Mouse (Mus musculus) adrenal gland, adult 18-20 months (tissue): ENCODE data around the gene Gm13276. TPM values are rescaled to one million over a fixed set of nuclear protein-coding genes. Genes with fewer than 3 reads are reported as not detected.
"Not testable (repeated sequence)": the region's sequence is repeated elsewhere in the genome, so short reads cannot be mapped to it uniquely, and the experiment has no call there.

Source experiments
- DNase-seq, 2 experiments: peaks; one replicate each; pipeline ENCODE4 v3.0.0; 2021 to 2022; ENCODE audit warnings: low spot score in 2 of 2
- total RNA-seq, 2 experiments: library from RNA; stranded (reverse); gene quantifications; 1 replicate in 1 of 2; 2 replicates in 1 of 2; pipeline ENCODE4 v1.2.3; 2021

Gene Gm13276
- total RNA-seq, 2 experiments from 2014 or later, result not detected

DNA sequence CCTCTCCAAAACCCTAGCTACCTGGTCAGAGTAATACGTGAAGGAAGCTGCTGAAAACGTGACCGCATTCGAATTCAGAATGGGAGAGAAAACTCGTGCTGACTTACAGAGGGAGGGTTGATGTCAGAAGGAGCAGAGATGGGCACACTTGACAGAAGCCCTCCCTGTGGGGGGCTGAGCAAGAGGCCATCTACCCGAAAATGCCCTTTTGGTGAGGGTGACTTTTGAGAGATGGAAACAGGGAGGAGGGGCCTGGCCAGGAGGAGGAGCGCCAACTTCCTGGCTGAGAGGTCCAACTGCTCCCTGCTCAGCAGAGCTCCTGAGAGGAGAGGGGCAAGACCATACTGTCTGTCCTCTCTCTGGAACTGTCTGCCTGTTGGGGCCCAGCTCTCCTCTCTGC is 3.7 kb upstream of the Gm13276 start, which contains the start of gene Ifnz:
Gene Ifnz, plus strand, starts transcription at position 301 of the 400 bp plus-strand sequence.
- not testable (repeated sequence) for DNase-seq

DNA sequence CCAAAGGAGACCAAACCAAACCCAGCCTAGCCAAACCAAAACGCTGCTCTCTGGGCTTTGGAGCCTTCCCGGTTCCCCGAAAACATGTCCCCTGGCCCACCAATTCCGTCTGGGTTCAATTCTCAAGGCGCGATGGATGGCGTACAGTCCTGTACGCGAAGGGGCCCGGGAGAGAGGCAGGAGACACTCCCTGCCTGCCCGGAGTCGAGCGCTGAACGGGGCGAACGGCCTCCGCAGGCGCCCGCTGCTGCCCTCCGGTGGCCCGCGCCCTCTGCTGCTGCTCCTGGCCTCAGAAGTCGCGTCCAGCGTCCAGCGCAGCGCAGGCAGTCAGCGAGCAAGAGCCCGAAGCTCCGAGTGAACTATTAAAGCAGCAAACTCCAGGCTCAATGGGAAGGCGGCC is 3.2 kb upstream of the Gm13276 start:
- DNase-seq, result peak in 1 of 2 experiments; percentile 24

DNA sequence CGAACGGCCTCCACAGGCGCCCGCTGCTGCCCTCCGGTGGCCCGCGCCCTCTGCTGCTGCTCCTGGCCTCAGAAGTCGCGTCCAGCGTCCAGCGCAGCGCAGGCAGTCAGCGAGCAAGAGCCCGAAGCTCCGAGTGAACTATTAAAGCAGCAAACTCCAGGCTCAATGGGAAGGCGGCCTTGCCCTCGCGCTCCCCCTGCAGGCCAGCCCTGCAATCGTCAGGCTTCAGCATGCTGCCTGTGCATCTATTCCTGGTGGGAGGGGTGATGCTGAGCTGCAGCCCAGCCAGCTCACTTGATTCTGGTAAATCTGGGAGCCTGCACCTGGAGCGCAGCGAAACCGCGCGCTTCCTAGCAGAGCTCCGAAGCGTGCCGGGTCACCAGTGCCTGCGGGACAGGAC is 2.9 kb downstream of the Gm13276 start, which contains the start of gene Gm13277:
Gene Gm13277, plus strand, starts transcription at position 231 of the 400 bp plus-strand sequence.
- DNase-seq, result peak; percentile 32 to 39

DNA sequence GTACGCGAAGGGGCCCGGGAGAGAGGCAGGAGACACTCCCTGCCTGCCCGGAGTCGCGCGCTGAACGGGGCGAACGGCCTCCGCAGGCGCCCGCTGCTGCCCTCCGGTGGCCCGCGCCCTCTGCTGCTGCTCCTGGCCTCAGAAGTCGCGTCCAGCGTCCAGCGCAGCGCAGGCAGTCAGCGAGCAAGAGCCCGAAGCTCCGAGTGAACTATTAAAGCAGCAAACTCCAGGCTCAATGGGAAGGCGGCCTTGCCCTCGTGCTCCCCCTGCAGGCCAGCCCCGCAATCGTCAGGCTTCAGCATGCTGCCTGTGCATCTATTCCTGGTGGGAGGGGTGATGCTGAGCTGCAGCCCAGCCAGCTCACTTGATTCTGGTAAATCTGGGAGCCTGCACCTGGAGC is 5.7 kb downstream of the Gm13276 start, which contains the start of gene Gm13278:
Gene Gm13278, plus strand, starts transcription at position 301 of the 400 bp plus-strand sequence.
- not testable (repeated sequence) for DNase-seq

DNA sequence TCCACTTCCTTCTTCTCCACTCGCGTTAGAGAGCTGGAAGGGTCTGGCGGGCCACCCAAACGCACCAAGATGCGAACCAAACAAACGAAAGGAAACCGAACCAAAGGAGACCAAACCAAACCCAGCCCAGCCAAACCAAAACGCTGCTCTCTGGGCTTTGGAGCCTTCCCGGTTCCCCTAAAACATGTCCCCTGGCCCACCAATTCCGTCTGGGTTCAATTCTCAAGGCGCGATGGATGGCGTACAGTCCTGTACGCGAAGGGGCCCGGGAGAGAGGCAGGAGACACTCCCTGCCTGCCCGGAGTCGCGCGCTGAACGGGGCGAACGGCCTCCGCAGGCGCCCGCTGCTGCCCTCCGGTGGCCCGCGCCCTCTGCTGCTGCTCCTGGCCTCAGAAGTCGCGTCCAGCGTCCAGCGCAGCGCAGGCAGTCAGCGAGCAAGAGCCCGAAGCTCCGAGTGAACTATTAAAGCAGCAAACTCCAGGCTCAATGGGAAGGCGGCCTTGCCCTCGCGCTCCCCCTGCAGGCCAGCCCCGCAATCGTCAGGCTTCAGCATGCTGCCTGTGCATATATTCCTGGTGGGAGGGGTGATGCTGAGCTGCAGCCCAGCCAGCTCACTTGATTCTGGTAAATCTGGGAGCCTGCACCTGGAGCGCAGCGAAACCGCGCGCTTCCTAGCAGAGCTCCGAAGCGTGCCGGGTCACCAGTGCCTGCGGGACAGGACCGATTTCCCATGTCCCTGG is 8.6 kb downstream of the Gm13276 start, which contains the start of gene Gm13275:
Gene Gm13275, plus strand, starts transcription at position 552 of the 740 bp plus-strand sequence.
- peak; percentile 66 to 79 for DNase-seq

DNA sequence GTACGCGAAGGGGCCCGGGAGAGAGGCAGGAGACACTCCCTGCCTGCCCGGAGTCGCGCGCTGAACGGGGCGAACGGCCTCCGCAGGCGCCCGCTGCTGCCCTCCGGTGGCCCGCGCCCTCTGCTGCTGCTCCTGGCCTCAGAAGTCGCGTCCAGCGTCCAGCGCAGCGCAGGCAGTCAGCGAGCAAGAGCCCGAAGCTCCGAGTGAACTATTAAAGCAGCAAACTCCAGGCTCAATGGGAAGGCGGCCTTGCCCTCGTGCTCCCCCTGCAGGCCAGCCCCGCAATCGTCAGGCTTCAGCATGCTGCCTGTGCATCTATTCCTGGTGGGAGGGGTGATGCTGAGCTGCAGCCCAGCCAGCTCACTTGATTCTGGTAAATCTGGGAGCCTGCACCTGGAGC is 11.6 kb downstream of the Gm13276 start, which contains the start of gene Gm13279:
Gene Gm13279, plus strand, starts transcription at position 301 of the 400 bp plus-strand sequence.
- DNase-seq, result not testable (repeated sequence)

DNA sequence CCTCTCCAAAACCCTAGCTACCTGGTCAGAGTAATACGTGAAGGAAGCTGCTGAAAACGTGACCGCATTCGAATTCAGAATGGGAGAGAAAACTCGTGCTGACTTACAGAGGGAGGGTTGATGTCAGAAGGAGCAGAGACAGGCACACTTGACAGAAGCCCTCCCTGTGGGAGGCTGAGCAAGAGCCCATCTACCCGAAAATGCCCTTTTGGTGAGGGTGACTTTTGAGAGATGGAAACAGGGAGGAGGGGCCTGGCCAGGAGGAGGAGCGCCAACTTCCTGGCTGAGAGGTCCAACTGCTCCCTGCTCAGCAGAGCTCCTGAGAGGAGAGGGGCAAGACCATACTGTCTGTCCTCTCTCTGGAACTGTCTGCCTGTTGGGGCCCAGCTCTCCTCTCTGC is 13.9 kb downstream of the Gm13276 start, which contains the start of gene Gm13285:
Gene Gm13285, plus strand, starts transcription at position 301 of the 400 bp plus-strand sequence.
- DNase-seq, result not testable (repeated sequence)

DNA sequence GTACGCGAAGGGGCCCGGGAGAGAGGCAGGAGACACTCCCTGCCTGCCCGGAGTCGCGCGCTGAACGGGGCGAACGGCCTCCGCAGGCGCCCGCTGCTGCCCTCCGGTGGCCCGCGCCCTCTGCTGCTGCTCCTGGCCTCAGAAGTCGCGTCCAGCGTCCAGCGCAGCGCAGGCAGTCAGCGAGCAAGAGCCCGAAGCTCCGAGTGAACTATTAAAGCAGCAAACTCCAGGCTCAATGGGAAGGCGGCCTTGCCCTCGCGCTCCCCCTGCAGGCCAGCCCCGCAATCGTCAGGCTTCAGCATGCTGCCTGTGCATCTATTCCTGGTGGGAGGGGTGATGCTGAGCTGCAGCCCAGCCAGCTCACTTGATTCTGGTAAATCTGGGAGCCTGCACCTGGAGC is 17.4 kb downstream of the Gm13276 start, which contains the start of gene Gm13287:
Gene Gm13287, plus strand, starts transcription at position 301 of the 400 bp plus-strand sequence.
- DNase-seq, result not testable (repeated sequence)

DNA sequence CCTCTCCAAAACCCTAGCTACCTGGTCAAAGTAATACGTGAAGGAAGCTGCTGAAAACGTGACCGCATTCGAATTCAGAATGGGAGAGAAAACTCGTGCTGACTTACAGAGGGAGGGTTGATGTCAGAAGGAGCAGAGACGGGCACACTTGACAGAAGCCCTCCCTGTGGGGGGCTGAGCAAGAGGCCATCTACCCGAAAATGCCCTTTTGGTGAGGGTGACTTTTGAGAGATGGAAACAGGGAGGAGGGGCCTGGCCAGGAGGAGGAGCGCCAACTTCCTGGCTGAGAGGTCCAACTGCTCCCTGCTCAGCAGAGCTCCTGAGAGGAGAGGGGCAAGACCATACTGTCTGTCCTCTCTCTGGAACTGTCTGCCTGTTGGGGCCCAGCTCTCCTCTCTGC is 19.7 kb downstream of the Gm13276 start, which contains the start of gene Gm13288:
Gene Gm13288, plus strand, starts transcription at position 301 of the 400 bp plus-strand sequence.
- not testable (repeated sequence) for DNase-seq

DNA sequence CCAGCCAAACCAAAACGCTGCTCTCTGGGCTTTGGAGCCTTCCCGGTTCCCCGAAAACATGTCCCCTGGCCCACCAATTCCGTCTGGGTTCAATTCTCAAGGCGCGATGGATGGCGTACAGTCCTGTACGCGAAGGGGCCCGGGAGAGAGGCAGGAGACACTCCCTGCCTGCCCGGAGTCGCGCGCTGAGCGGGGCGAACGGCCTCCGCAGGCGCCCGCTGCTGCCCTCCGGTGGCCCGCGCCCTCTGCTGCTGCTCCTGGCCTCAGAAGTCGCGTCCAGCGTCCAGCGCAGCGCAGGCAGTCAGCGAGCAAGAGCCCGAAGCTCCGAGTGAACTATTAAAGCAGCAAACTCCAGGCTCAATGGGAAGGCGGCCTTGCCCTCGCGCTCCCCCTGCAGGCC is 20.3 kb downstream of the Gm13276 start:
- DNase-seq, result peak; percentile 19 to 30

DNA sequence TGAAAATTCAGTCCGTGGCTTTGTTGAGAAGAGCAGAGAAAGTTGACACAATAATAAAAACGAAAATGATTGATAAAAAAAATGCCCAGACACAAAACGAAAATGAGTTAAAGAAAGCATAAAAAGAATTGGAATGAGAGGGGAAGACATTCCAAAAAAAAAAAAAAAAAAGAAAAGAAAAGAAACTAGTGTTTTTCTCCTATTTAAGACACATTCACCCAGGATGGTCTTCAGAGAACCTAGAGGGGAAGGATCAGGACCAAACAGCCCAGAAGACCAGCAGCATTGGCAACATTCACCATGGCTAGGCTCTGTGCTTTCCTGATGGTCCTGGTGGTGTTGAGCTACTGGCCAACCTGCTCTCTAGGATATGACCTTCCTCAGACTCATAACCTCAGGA is 30.4 kb downstream of the Gm13276 start, which contains the start of gene Ifna7:
Gene Ifna7, plus strand, starts transcription at position 301 of the 400 bp plus-strand sequence.
- no peak for DNase-seq

DNA sequence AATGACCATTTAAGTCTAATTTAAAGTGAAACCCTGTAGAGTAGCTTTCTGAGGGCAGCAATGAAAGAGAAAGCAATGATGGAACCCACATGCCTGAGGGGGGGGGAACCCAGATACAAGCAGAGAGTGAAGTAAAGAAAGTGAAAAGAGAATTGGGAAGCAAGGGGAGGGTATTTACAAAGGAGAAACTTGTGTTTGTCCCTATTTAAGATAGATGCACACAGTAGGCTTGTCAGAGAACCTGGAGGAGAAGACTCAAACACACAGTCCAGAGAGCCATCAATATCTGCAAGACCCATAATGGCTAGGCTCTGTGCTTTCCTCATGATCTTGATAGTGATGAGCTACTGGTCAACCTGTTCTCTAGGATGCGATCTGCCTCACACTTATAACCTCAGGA is 34.1 kb downstream of the Gm13276 start, which contains the start of gene Ifna11:
Gene Ifna11, plus strand, starts transcription at position 301 of the 400 bp plus-strand sequence.
- no peak for DNase-seq

DNA sequence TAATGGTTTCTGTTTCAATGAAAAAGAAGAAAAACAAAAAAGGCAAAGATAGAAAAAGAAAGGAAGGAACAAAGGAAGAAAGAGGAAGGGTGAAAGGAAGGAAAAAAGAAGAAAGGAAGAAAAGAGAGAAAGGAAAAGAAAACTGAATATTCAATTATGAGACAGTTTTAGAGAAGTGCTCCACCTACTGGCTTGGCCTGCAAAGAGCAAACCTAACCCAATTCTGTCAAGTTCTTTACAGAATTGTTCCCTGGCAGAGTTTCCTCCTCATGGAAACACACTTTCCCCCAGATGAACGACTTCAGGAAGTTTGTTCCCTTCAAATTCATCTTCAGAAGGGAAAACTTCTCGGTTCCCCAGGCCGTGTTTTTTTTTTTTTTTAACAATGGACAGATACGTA is 37.5 kb downstream of the Gm13276 start:
- DNase-seq, result no peak

DNA sequence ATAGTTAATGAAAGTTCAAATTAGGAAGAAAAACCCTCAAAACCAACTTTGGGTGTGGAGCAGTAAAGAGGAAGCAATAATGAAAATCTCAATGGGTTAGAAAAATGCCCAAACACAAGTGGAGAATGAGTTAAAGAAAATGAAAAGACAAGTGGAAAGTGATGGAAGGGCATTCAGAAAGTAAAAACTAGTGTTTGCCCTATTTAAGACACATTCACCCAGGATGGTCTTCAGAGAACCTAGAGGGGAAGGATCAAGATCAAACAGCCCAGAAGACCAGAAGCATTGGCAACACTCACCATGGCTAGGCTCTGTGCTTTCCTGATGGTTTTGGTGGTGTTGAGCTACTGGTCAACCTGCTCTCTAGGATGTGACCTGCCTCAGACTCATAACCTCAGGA is 41.6 kb downstream of the Gm13276 start, which contains the start of gene Ifna6:
Gene Ifna6, plus strand, starts transcription at position 301 of the 400 bp plus-strand sequence.
- not testable (repeated sequence) for DNase-seq

DNA sequence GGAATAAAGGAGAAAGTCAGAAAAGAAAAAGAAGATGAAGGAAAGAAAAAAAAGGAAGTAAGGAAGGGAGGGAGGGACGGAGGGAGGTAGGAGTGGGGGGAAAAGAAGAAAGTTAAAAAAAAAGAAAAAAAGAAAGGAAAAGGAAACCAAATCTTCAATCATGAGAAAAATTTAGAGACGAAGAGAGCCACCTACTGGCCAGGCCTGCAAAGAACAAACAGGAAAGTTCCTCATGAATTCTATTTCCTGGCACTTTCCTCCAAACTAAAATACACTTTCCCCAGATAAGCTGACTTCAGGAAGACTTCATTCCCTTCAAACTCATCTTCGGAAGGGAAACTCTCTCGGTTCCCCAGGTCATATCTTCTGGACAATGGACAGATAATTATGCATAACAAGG is 45.0 kb downstream of the Gm13276 start:
- DNase-seq, result peak in 1 of 2 experiments; percentile 21

DNA sequence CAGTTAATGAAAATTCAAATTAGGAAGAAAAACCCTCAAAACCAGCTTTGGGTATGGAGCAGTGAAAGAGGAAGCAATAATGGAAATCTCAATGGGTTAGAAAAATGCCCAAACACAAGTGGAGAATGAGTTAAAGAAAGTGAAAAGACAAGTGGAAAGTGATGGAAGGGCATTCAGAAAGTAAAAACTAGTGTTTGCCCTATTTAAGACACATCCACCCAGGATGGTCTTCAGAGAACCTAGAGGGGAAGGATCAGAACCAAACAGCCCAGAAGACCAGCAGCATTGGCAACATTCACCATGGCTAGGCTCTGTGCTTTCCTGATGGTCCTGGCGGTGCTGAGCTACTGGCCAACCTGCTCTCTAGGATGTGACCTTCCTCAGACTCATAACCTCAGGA is 49.7 kb downstream of the Gm13276 start, which contains the start of gene Ifna5:
Gene Ifna5, plus strand, starts transcription at position 301 of the 400 bp plus-strand sequence.
- not testable (repeated sequence) for DNase-seq

Other genes starting within 250 kb of the Gm13276 start
- gene Ifna15, start 227.5 kb upstream of the Gm13276 start, total RNA-seq, result not detected
- not detected for gene Ifna14, start 213.9 kb upstream of the Gm13276 start, total RNA-seq
- not detected for gene Ifna9, start 193.3 kb upstream of the Gm13276 start, total RNA-seq
- gene Ifna12, start 182.3 kb upstream of the Gm13276 start, total RNA-seq, result not detected
- gene C87499, start 151.3 kb upstream of the Gm13276 start, total RNA-seq, result not detected
- not detected for gene Ifna13, start 141.2 kb upstream of the Gm13276 start, total RNA-seq
- not detected for gene Ifna16, start 108.8 kb upstream of the Gm13276 start, total RNA-seq
- gene Ifna2, start 101.8 kb upstream of the Gm13276 start, total RNA-seq, result not detected
- gene Ifnab, start 94.3 kb upstream of the Gm13276 start, total RNA-seq, result not detected
- under 1 TPM in 1 of 2 experiments, not detected in 1; 0.40 TPM for gene Gm26566, start 63.9 kb upstream of the Gm13276 start, total RNA-seq
- 10 to 100 TPM; 77.8 to 85.0 TPM for gene Klhl9, start 63.2 kb upstream of the Gm13276 start, total RNA-seq
- not detected for gene Gm13271, start 30.8 kb upstream of the Gm13276 start, total RNA-seq
- not detected for gene Gm13283, start 25.6 kb upstream of the Gm13276 start, total RNA-seq
- gene Gm13290, start 11.9 kb upstream of the Gm13276 start, total RNA-seq, result not detected
- gene Gm13289, start 8.8 kb upstream of the Gm13276 start, total RNA-seq, result not detected
- not detected for gene Gm13272, start 5.9 kb upstream of the Gm13276 start, total RNA-seq
- gene Ifnz, start 3.6 kb upstream of the Gm13276 start, total RNA-seq, result not detected
- not detected for gene Gm13277, start 2.9 kb downstream of the Gm13276 start, total RNA-seq
- not detected for gene Gm13278, start 5.8 kb downstream of the Gm13276 start, total RNA-seq
- not detected for gene Gm13275, start 8.8 kb downstream of the Gm13276 start, total RNA-seq
- not detected for gene Gm13279, start 11.7 kb downstream of the Gm13276 start, total RNA-seq
- gene Gm13285, start 14.0 kb downstream of the Gm13276 start, total RNA-seq, result not detected
- not detected for gene Gm13287, start 17.5 kb downstream of the Gm13276 start, total RNA-seq
- gene Gm13288, start 19.8 kb downstream of the Gm13276 start, total RNA-seq, result not detected
- gene Ifna7, start 30.5 kb downstream of the Gm13276 start, total RNA-seq, result not detected
- gene Ifna11, start 34.2 kb downstream of the Gm13276 start, total RNA-seq, result not detected
- not detected for gene Ifna6, start 41.7 kb downstream of the Gm13276 start, total RNA-seq
- gene Ifna5, start 49.8 kb downstream of the Gm13276 start, total RNA-seq, result not detected
- gene Ifna4, start 56.2 kb downstream of the Gm13276 start, total RNA-seq, result not detected
- gene Ifna1, start 64.4 kb downstream of the Gm13276 start, total RNA-seq, result not detected
- gene Ifne, start 94.5 kb downstream of the Gm13276 start, total RNA-seq, result not detected